Mouse (Mus musculus) neural tube, embryonic 13.5 days (tissue): ENCODE measurements around the gene H2al1j. TPM values are rescaled to one million over a fixed set of nuclear protein-coding genes. Genes with fewer than 3 reads are reported as not detected.

Experiments
- ATAC-seq: fragments of 200-750 bp; cut with Nextera tagmentation; 2 replicates; pipeline ENCODE4 v1.8.0; 2017; ENCODE audit warnings: low read depth, mild to moderate bottlenecking, moderate TSS enrichment, moderate library complexity
- H3K27ac ChIP-seq: fragments of 300-500 bp; sonication (generic); replicated peaks from 2 replicates; pipeline ENCODE4 v1.5.1; 2015; ENCODE audit warnings: moderate library complexity, mild to moderate bottlenecking, inconsistent platforms
- H3K27me3 ChIP-seq: fragments of 300-500 bp; sonication (generic); 2 replicates; pipeline ENCODE4 v1.6.1; 2015; ENCODE audit warnings: mild to moderate bottlenecking, inconsistent platforms
- H3K36me3 ChIP-seq: fragments of 300-500 bp; sonication (generic); 2 replicates; pipeline ENCODE4 v1.6.1; 2015; ENCODE audit warnings: mild to moderate bottlenecking, inconsistent platforms
- H3K4me1 ChIP-seq: fragments of 300-500 bp; sonication (generic); replicated peaks from 2 replicates; pipeline ENCODE4 v1.6.1; 2015; ENCODE audit warnings: inconsistent platforms
- H3K4me2 ChIP-seq: fragments of 300-500 bp; sonication (generic); 2 replicates; pipeline ENCODE4 v1.6.1; 2015; ENCODE audit warnings: inconsistent platforms, mild to moderate bottlenecking, moderate library complexity
- H3K4me3 ChIP-seq: fragments of 300-500 bp; sonication (generic); 2 replicates; pipeline ENCODE4 v1.5.1; 2015; ENCODE audit warnings: mild to moderate bottlenecking, inconsistent platforms
- H3K9ac ChIP-seq: fragments of 300-500 bp; sonication (generic); 2 replicates; pipeline ENCODE4 v1.6.1; 2015; ENCODE audit warnings: moderate library complexity, mild to moderate bottlenecking, inconsistent platforms
- H3K9me3 ChIP-seq: fragments of 300-500 bp; sonication (generic); 2 replicates; pipeline ENCODE4 v1.6.1; 2016; ENCODE audit warnings: inconsistent platforms
- WGBS: fragments of 180-500 bp; shearing (Covaris S2); methylation state at CpG from one replicate; pipeline ENCODE4 v1.1.7; 2015; 5-methylcytosine and 5-hydroxymethylcytosine counted together
- polyA plus RNA-seq: library from polyadenylated mRNA; unstranded; fragments of >200 nt; fragmentation: Nextera tagmentation; extraction: Ambion mirVana; gene quantifications from 2 replicates; pipeline ENCODE4 v1.2.1, GENCODE M21; 2015

Gene H2al1j
- polyA plus RNA-seq, 1 experiment from 2014 or later, result not detected

GRCm38 (mm10) chrX:11345762-11346161 lies 18.1 kb downstream of the H2al1j start:
- Histone ChIP-seq H3K4me2 (no peak overlapping the region), H3K4me3 (no peak overlapping the region), H3K4me1 (no peaks in the 10 kb centered on the region), H3K27ac (no peak overlapping the region), H3K36me3 (no peaks in the 10 kb centered on the region), H3K9ac (no peak overlapping the region), H3K27me3 (peaks cover 4% of the 10 kb centered on the region; the same call in 1 of the 2 replicates), H3K9me3 (no peaks in the 10 kb centered on the region)
- ATAC-seq, result no peak
- 63% methylated on average over 9 of the region's 9 CpGs for WGBS

- H3K36me3 ChIP-seq, result no peaks in the 10 kb centered on the region
- no peaks in the 10 kb centered on the region for H3K4me1 ChIP-seq
- WGBS, result 89% methylated on average over 3 of the region's 3 CpGs
These were observed 19.1 kb downstream of the H2al1j start for GRCm38 (mm10) chrX:11346756-11347155.

GRCm38 (mm10) chrX:11360823-11361222 lies 33.2 kb downstream of the H2al1j start:
- H3K4me3 ChIP-seq, result no peak overlapping the region
- WGBS, result 88% methylated on average over 6 of the region's 6 CpGs
- H3K9me3 ChIP-seq, result no peaks in the 10 kb centered on the region
- no peak for ATAC-seq
- no peak overlapping the region for H3K9ac ChIP-seq
- H3K4me1 ChIP-seq, result peaks cover 5% of the 10 kb centered on the region
- H3K36me3 ChIP-seq, result no peaks in the 10 kb centered on the region
- no peak overlapping the region for H3K4me2 ChIP-seq
- H3K27ac ChIP-seq, result no peak overlapping the region
- H3K27me3 ChIP-seq, result peaks cover 7% of the 10 kb centered on the region; the same call in 1 of the 2 replicates

More at GRCm38 (mm10) chrX:11346756-11347155, 19.1 kb downstream of the H2al1j start:
- ATAC-seq, result no peak
- Histone ChIP-seq H3K9ac (no peak overlapping the region), H3K27ac (no peak overlapping the region), H3K4me3 (no peak overlapping the region), H3K4me2 (no peak overlapping the region), H3K9me3 (no peaks in the 10 kb centered on the region), H3K27me3 (peaks cover 4% of the 10 kb centered on the region; the same call in 1 of the 2 replicates)

GRCm38 (mm10) chrX:11361261-11361660 lies 33.6 kb downstream of the H2al1j start:
- Histone ChIP-seq H3K27me3 (peaks cover 11% of the 10 kb centered on the region; the same call in 1 of the 2 replicates), H3K27ac (no peak overlapping the region), H3K4me2 (no peak overlapping the region), H3K9me3 (no peaks in the 10 kb centered on the region), H3K4me1 (peaks cover 5% of the 10 kb centered on the region), H3K9ac (no peak overlapping the region), H3K36me3 (no peaks in the 10 kb centered on the region), H3K4me3 (no peak overlapping the region)
- 89% methylated on average over 2 of the region's 2 CpGs for WGBS
- ATAC-seq, result no peak

- Histone ChIP-seq H3K36me3 (no peaks in the 10 kb centered on the region), H3K4me2 (no peak overlapping the region), H3K27ac (no peak overlapping the region), H3K4me3 (no peak overlapping the region), H3K9ac (no peak overlapping the region), H3K27me3 (peaks cover 15% of the 10 kb centered on the region; the same call in 1 of the 2 replicates), H3K4me1 (peaks cover 5% of the 10 kb centered on the region), H3K9me3 (no peaks in the 10 kb centered on the region)
- WGBS, result 45% methylated on average over 6 of the region's 6 CpGs
- ATAC-seq, result no peak
These were observed 36.3 kb downstream of the H2al1j start for GRCm38 (mm10) chrX:11363890-11364289.

GRCm38 (mm10) chrX:11365151-11365550 lies 37.5 kb downstream of the H2al1j start:
- 45% methylated on average over 12 of the region's 12 CpGs for WGBS
- Histone ChIP-seq H3K9ac (no peak overlapping the region), H3K4me3 (no peak overlapping the region), H3K9me3 (no peaks in the 10 kb centered on the region), H3K4me1 (peaks cover 5% of the 10 kb centered on the region), H3K4me2 (no peak overlapping the region), H3K27me3 (peaks cover 15% of the 10 kb centered on the region; the same call in 1 of the 2 replicates), H3K36me3 (no peaks in the 10 kb centered on the region), H3K27ac (no peak overlapping the region)
- no peak for ATAC-seq

Other genes starting within 250 kb of the H2al1j start
- not detected in 2 replicates for gene H2al1a, start 28.6 kb upstream of the H2al1j start, polyA plus RNA-seq
- gene H2al1b, start 25.4 kb upstream of the H2al1j start, polyA plus RNA-seq, result not detected in 2 replicates
- gene H2al1c, start 22.2 kb upstream of the H2al1j start, polyA plus RNA-seq, result not detected in 2 replicates
- not detected in 2 replicates for gene H2al1d, start 19.0 kb upstream of the H2al1j start, polyA plus RNA-seq
- gene H2al1e, start 15.9 kb upstream of the H2al1j start, polyA plus RNA-seq, result not detected in 2 replicates
- not detected in 2 replicates for gene H2al1f, start 12.7 kb upstream of the H2al1j start, polyA plus RNA-seq
- not detected in 2 replicates for gene H2al1g, start 9.6 kb upstream of the H2al1j start, polyA plus RNA-seq
- gene H2al1h, start 6.3 kb upstream of the H2al1j start, polyA plus RNA-seq, result not detected in 2 replicates
- gene H2al1i, start 3.2 kb upstream of the H2al1j start, polyA plus RNA-seq, result not detected in 2 replicates